Mouse (Mus musculus) spleen, embryonic (tissue): ENCODE measurements around the gene Efnb3.
"Not testable (repeated sequence)": the region's sequence is repeated elsewhere in the genome, so short reads cannot be mapped to it uniquely, and the experiment has no call there.

Experiments
- CTCF ChIA-PET: fragments of 350-600 bp; sonication (Branson Sonifier 250); formaldehyde crosslinking; loops from one replicate; lab custom pipeline; 2022; lab: Charles Lee

The Efnb3 gene

GRCm38 (mm10) chr11:69552622-69553340 is 7.2 kb downstream of the Efnb3 start:
- CTCF ChIA-PET: no interaction called here

GRCm38 (mm10) chr11:69551310-69551709 is 8.7 kb downstream of the Efnb3 start:
- CTCF ChIA-PET: no interaction called here

- CTCF ChIA-PET: interaction anchor here (0.6 kb wide), 1 partner anchor 154 kb away, joined by 3 read pairs; the partner anchor contains the start of genes Cyb5d1 and Naa38
Measured at GRCm38 (mm10) chr11:69549060-69549656, 10.8 kb downstream of the Efnb3 start, which contains the start of gene Dnah2. Gene Dnah2 (minus strand): TSS chr11:69549110.

GRCm38 (mm10) chr11:69547071-69547470 is 12.9 kb downstream of the Efnb3 start:
- CTCF ChIA-PET: interaction anchor here (0.6 to 1.1 kb wide), 5 partner anchors 11 to 1200 kb away, joined by 3 to 11 read pairs (median 3); no protein-coding TSS in a partner anchor

- CTCF ChIA-PET: interaction anchor here (0.6 to 1.1 kb wide), 6 partner anchors 11 to 1200 kb away, joined by 3 to 11 read pairs (median 4); no protein-coding TSS in a partner anchor
Measured at GRCm38 (mm10) chr11:69546423-69547053, 13.5 kb downstream of the Efnb3 start.

GRCm38 (mm10) chr11:69545957-69546356 is 14.0 kb downstream of the Efnb3 start:
- CTCF ChIA-PET: interaction anchor here (0.7 kb wide), 1 partner anchor 85 kb away, joined by 10 read pairs; no protein-coding TSS in a partner anchor

GRCm38 (mm10) chr11:69543598-69543997 is 16.4 kb downstream of the Efnb3 start:
- CTCF ChIA-PET: no interaction called here

GRCm38 (mm10) chr11:69541741-69542140 is 18.3 kb downstream of the Efnb3 start:
- CTCF ChIA-PET: interaction anchor here (0.6 kb wide), 1 partner anchor 1329 kb away, joined by 3 read pairs; no protein-coding TSS in a partner anchor

- CTCF ChIA-PET: interaction anchor here (0.6 kb wide), 1 partner anchor 657 kb away, joined by 5 read pairs; no protein-coding TSS in a partner anchor
Measured at GRCm38 (mm10) chr11:69540700-69541099, 19.3 kb downstream of the Efnb3 start.

- CTCF ChIA-PET: no interaction called here
Measured at GRCm38 (mm10) chr11:69534990-69535389, 25.0 kb downstream of the Efnb3 start.

- CTCF ChIA-PET: interaction anchor here (0.6 kb wide), 2 partner anchors 100 to 236 kb away, joined by 4 read pairs; no protein-coding TSS in a partner anchor
Measured at GRCm38 (mm10) chr11:69532480-69533150, 27.4 kb downstream of the Efnb3 start.

GRCm38 (mm10) chr11:69530755-69531154 is 29.2 kb downstream of the Efnb3 start:
- CTCF ChIA-PET: not testable (repeated sequence)

GRCm38 (mm10) chr11:69530281-69530680 is 29.7 kb downstream of the Efnb3 start:
- CTCF ChIA-PET: not testable (repeated sequence)

GRCm38 (mm10) chr11:69528031-69528390 is 32.0 kb downstream of the Efnb3 start:
- CTCF ChIA-PET: no interaction called here

- CTCF ChIA-PET: no interaction called here
Measured at GRCm38 (mm10) chr11:69527098-69528030, 32.6 kb downstream of the Efnb3 start.

- CTCF ChIA-PET: no interaction called here
Measured at GRCm38 (mm10) chr11:69526631-69527030, 33.4 kb downstream of the Efnb3 start.

GRCm38 (mm10) chr11:69525661-69526060 is 34.3 kb downstream of the Efnb3 start:
- CTCF ChIA-PET: interaction anchor here (0.7 kb wide), 1 partner anchor 1088 kb away, joined by 9 read pairs; no protein-coding TSS in a partner anchor

- CTCF ChIA-PET: no interaction called here
Measured at GRCm38 (mm10) chr11:69523651-69524050, 36.4 kb downstream of the Efnb3 start.

- CTCF ChIA-PET: no interaction called here
Measured at GRCm38 (mm10) chr11:69521526-69522149, 38.4 kb downstream of the Efnb3 start.

- CTCF ChIA-PET: interaction anchor here (0.9 kb wide), 1 partner anchor 553 kb away, joined by 3 read pairs; no protein-coding TSS in a partner anchor
Measured at GRCm38 (mm10) chr11:69519976-69520375, 40.0 kb downstream of the Efnb3 start.
